Comparison of ENCODE assay signal across 7 mouse cellular contexts in the genomic region with DNA sequence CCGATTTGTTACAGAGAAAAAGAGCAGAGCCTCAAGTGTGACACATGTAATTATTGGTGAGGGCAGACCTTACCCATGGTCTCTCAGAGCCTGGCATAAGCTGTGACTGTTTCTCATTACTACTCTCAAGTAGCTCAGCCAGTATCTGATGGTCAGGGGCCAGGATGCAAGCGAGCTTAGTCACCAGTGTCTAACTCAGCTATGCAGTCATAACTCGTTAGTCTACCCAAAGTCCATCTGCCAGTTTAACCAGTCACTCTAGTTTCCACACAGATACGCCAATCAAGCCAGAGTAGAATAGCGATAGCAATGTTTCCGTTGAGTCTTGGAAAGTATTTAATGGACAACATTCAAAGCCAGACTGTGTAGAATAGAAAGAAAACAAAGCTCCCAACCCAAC.
"Had no signal": no experiment of that assay in that cellular context is flagged by ENCODE, and none has a peak within 500 bp of the region (broad histone marks: within the 10 kb centered on the region; RNA-seq: fewer than 3 reads in every experiment).

No protein-coding gene starts in this region.

- DNase-seq: kidney, adult 11 months; kidney, adult 9 months; kidney, postnatal 10 days; lung, adult 2 months; lung, postnatal 36 days; thymus, adult 2 months; thymus, postnatal 25 days had no signal
